Mouse (Mus musculus) bone marrow macrophage, adult 2 months (primary cell): Measurements from ENCODE around the gene Pou6f1.

Experiments
- CTCF ChIP-seq: IDR thresholded peaks from 2 replicates; pipeline ENCODE4 v1.5.1; 2012; ENCODE audit warnings: low read depth, mild to moderate bottlenecking, low read length, moderate library complexity
- POLR2A ChIP-seq: IDR thresholded peaks from 2 replicates; pipeline ENCODE4 v1.6.1; 2012; ENCODE audit warnings: mild to moderate bottlenecking, low read depth, low read length, borderline replicate concordance

GRCm38 (mm10) chr15:100622164-100622563 lies 22.4 kb upstream of the Pou6f1 start:
- no peak for TF ChIP-seq POLR2A
- TF ChIP-seq CTCF = no peak
